Mouse (Mus musculus): ENCODE data around the gene Tada2a.

GRCm38 (mm10) chr11:84145201-84145798 lies 15.9 kb upstream of the Tada2a start:
- TF ChIP-seq CTCF (IDR thresholded peaks at IDR 0.05; ENCODE audit: borderline replicate concordance, control insufficient read depth, extremely low read depth, insufficient read depth, low read length, poor library complexity) (no peak), POLR2A (IDR thresholded peaks at IDR 0.05; ENCODE audit: control insufficient read depth, extremely low read depth, insufficient read depth, low read length, poor library complexity) (no peak)

Measured in thymus, adult 2 months (tissue).